Mouse (Mus musculus) thymus, adult 2 months (tissue): ENCODE results near the gene Fam8a1. TPM values are rescaled to one million over a fixed set of nuclear protein-coding genes. Genes with fewer than 3 reads are reported as not detected.

Experiments used
- DNase-seq: peaks from one replicate; pipeline ENCODE4 v3.0.0; 2021
- H3K27ac ChIP-seq: fragments of 200-500 bp; 2 replicates; pipeline ENCODE4 v1.5.1; 2012; ENCODE audit warnings: low read length, control low read depth; ENCODE audit not compliant: control insufficient read depth, insufficient read depth
- H3K27me3 ChIP-seq: fragments of 200-500 bp; 2 replicates; pipeline ENCODE4 v1.6.1; 2012; ENCODE audit warnings: mild to moderate bottlenecking, low read length, moderate library complexity, mixed read lengths; ENCODE audit not compliant: control insufficient read depth, insufficient read depth
- H3K36me3 ChIP-seq: fragments of 200-500 bp; 2 replicates; pipeline ENCODE4 v1.6.1; 2012; ENCODE audit warnings: mild to moderate bottlenecking, low read length, moderate library complexity; ENCODE audit not compliant: control insufficient read depth, insufficient read depth
- H3K4me1 ChIP-seq: fragments of 200-500 bp; replicated peaks from 2 replicates; pipeline ENCODE4 v1.6.1; 2012; ENCODE audit warnings: low read length; ENCODE audit not compliant: control insufficient read depth, insufficient read depth
- H3K4me3 ChIP-seq: fragments of 200-500 bp; 2 replicates; pipeline ENCODE4 v1.5.1; 2012; ENCODE audit warnings: mild to moderate bottlenecking, low read length, control low read depth, moderate library complexity; ENCODE audit not compliant: control insufficient read depth, insufficient read depth
- CTCF ChIP-seq: fragments of 200-500 bp; IDR thresholded peaks from 2 replicates; pipeline ENCODE4 v1.5.1; 2012; ENCODE audit warnings: mild to moderate bottlenecking, control low read depth, low read length, moderate library complexity, borderline replicate concordance; ENCODE audit not compliant: control insufficient read depth, poor library complexity, insufficient read depth; ENCODE audit errors: extremely low read depth
- POLR2A ChIP-seq: fragments of 200-500 bp; IDR thresholded peaks from 2 replicates; pipeline ENCODE4 v1.6.1; 2012; ENCODE audit warnings: mild to moderate bottlenecking, low read length, control low read depth, moderate library complexity; ENCODE audit not compliant: control insufficient read depth, poor library complexity, insufficient read depth; ENCODE audit errors: extremely low read depth
- WGBS: fragments of 180-500 bp; shearing (Covaris S2); methylation state at CpG from one replicate; pipeline ENCODE4 v1.1.7; 2018; 5-methylcytosine and 5-hydroxymethylcytosine counted together
- polyA plus RNA-seq: library from polyadenylated mRNA; depleted of rRNA; stranded (reverse); fragments of >200 nt; gene quantifications from 2 replicates; pipeline ENCODE4 v1.2.3, GENCODE M21; 2012

Gene Fam8a1
- polyA plus RNA-seq, 1 experiment = 16.0 TPM

DNA sequence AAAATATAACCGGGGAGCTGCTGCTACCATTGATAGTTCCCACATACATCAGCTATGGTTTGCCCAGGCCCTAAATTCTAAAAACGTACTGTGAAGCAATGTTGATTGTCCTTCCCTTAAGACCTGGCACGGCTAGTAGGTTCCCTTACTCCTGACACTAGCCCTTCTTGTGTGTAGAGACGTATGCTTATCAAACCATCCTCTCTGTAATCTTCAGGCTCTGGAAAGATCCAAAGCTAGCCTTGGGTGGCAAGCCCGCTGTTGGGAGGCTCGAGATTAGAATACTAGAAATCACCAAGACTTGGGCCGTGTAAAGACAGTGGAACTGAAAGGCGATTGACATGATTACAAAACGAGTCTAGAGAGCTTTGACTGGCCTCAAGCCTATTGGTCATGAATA lies 1.2 kb downstream of the Fam8a1 start:
- H3K4me1 ChIP-seq = 0 out of 2 replicates have a peak, but pooled peaks cover 3% of the 10 kb centered on the region
- DNase-seq = no peak
- TF ChIP-seq POLR2A = no peak
- no peak for TF ChIP-seq CTCF
- WGBS = 77% methylated on average over 9 of the region's 9 CpGs
- H3K36me3 ChIP-seq = peaks cover 24% of the 10 kb centered on the region
- H3K27me3 ChIP-seq = no peaks in the 10 kb centered on the region
- H3K4me3 ChIP-seq = no peak overlapping the region
- H3K27ac ChIP-seq = no peak overlapping the region

DNA sequence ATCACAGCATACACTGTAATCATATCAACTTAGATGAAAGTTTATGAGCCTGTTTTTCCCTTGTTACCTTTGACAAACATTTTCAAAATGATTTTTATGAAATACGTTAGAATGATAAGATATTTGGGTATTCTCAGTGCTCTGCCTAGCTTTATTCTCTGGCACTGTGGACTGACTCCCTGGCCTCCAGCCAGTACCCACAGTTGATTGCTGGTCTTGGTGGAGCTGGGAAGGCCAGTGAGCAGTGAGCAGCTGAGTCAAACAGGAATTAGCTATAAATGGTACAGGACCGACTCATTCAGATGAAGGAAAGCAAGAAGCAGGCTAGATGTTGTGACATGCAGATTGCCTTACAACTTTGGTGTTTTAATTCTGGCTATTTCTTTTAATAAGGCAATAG lies 5.3 kb downstream of the Fam8a1 start:
- Histone ChIP-seq H3K27me3 (no peaks in the 10 kb centered on the region), H3K36me3 (peaks cover 44% of the 10 kb centered on the region), H3K4me1 (0 out of 2 replicates have a peak, but pooled peaks cover 3% of the 10 kb centered on the region), H3K27ac (no peak overlapping the region), H3K4me3 (no peak overlapping the region)
- WGBS = 89% methylated on average over 2 of the region's 2 CpGs
- DNase-seq = no peak
- TF ChIP-seq CTCF (no peak), POLR2A (no peak)

DNA sequence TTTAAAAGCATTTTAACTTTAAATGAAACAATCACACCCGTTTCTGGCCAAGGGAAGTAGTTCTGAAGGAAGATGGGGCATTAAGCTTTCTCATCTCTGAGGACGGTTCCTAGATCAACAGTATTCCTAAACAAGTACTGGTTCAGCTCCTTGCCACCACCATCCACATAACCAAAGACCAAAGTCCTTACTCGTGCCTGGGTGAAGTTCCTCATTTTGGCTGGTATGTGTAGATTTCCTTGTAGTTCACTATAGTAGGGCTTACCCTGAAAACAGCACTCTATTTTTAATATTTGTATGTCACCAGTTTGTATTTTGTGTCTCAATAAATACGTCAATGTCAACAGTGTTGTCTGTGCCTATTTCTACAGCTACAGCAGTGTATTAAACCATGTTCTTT lies 8.4 kb downstream of the Fam8a1 start:
- H3K27ac ChIP-seq = no peak overlapping the region
- TF ChIP-seq CTCF = no peak
- no peak for TF ChIP-seq POLR2A
- WGBS = 87% methylated on average over 4 of the region's 4 CpGs
- peaks cover 66% of the 10 kb centered on the region for H3K36me3 ChIP-seq
- DNase-seq = no peak
- no peaks in the 10 kb centered on the region for H3K4me1 ChIP-seq
- H3K27me3 ChIP-seq = no peaks in the 10 kb centered on the region
- no peak overlapping the region for H3K4me3 ChIP-seq

DNA sequence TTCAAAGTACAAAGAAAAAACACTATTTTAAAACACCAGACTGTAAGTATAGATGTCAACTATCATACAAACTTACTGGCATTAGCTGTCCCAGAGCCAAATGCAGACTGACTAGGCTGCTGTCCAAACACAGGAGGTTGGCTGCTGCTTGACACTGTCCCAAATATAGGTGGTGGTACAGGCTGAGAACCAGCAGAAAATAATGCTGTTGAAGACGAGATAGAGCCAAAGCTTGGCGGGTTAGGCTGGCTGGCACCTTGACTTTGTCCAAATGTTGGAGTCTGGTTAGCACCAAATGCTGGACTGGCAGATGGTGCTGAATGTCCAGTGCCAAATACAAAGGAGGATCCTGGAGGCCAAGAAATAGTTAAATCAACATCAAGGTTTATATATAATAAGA lies 13.6 kb downstream of the Fam8a1 start:
- no peak for DNase-seq
- no peak overlapping the region for H3K27ac ChIP-seq
- H3K36me3 ChIP-seq = peaks cover 72% of the 10 kb centered on the region

DNA sequence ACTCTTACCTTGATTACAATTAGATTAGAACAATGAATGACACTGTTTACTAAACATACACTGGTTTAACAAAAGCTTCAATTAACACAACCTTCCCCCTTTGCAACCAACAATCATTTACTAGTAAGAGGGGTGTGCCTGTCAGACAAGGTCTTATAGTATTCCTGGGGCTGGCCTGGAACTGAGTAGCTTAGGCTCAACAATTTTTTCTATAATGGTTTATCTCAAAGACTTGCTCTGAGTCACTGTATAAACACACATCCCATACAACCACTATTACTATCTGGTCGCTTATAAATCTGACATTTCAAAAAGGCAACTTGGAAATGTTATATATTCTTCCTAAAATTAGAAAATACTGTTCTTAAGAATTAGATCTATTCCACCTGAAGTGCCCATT lies 14.0 kb downstream of the Fam8a1 start:
- Histone ChIP-seq H3K27ac (no peak overlapping the region), H3K4me1 (no peaks in the 10 kb centered on the region), H3K4me3 (no peak overlapping the region), H3K27me3 (no peaks in the 10 kb centered on the region), H3K36me3 (peaks cover 72% of the 10 kb centered on the region)
- no peak for DNase-seq
- no peak for TF ChIP-seq CTCF
- TF ChIP-seq POLR2A = no peak
- WGBS = 100% methylated on average over 1 of the region's 1 CpGs

More for the DNA sequence above, 13.6 kb downstream of the Fam8a1 start:
- 94% methylated on average over 2 of the region's 2 CpGs for WGBS
- TF ChIP-seq POLR2A (no peak), CTCF (no peak)
- no peaks in the 10 kb centered on the region for H3K4me1 ChIP-seq
- no peaks in the 10 kb centered on the region for H3K27me3 ChIP-seq
- no peak overlapping the region for H3K4me3 ChIP-seq

DNA sequence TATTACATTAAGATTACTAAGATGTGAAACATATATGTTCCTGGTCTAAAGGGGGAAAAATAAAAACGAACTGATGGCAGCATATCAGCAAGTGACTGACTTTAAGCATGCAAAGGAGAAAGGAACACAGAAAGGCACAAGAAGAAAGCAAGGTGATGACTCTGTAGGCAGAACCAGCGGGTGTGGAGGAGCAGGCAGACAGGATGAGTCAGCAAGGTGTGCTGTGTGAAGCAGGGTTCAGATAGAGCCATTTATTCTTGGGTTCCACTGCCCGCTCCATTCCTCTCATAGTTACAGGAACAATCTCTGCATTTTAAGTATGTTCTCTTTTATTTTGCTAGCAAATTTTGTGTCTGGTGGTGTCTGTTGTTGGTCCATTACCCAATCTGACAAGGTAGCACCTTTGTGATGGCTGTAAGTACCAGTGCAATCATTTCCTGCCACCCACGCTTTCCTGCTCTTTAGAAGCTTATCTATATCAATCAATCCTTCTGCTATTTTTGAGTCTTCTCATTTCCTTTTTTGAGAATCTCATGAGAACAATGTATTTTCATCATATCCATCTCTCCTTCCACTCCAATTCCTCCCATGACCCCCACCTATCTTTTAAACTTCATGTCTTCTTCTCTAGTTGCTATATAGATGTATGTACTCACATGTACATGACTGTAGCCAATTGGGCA lies 21.4 kb downstream of the Fam8a1 start:
- peak; percentile 8 for DNase-seq
- WGBS = 55% methylated on average over 4 of the region's 4 CpGs
- Histone ChIP-seq H3K36me3 (peaks cover 59% of the 10 kb centered on the region), H3K27me3 (no peaks in the 10 kb centered on the region), H3K27ac (0 out of 2 replicates have a peak overlapping the region, but pooled peaks have one; percentile 9), H3K4me3 (no peak overlapping the region), H3K4me1 (no peaks in the 10 kb centered on the region)
- no peak for TF ChIP-seq POLR2A
- TF ChIP-seq CTCF = no peak
